Mouse (Mus musculus): ENCODE results near the gene B3gnt2.

Gene B3gnt2

GRCm38 (mm10) chr11:22868582-22868981, 7.8 kb upstream of the B3gnt2 start:
- DNase-seq, result no peak

- DNase-seq, result no peak
These were observed 6.9 kb upstream of the B3gnt2 start for GRCm38 (mm10) chr11:22867691-22868090.

DNA sequence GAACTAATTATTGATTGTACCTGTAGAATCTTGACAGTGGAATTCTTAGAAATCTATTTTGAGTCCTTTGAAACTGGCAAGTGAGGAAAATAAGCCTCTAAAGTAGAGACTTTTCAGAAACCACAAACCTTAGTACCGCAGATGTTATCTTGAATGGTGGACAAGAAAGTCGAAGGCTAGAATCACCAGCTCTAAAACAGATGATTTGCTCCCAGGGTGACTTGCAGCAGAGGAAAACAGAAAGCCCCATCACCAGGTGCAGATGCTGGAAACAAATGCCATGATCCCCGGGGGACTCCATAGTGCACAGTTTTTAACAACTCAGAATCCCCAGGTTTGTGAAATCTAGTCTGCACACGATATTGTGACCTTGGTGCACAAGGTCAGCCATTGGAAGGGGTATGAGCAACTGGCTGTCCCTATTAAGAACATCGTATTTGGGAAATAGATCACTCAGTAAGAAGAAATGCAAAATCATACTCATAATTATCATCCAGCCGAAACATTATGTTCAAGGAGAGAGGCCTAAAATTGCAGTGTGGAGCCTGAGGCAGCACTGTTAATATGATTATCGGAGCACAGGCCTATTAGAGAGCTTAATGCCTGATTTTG, 5.0 kb upstream of the B3gnt2 start:
- DNase-seq, result no peak

DNA sequence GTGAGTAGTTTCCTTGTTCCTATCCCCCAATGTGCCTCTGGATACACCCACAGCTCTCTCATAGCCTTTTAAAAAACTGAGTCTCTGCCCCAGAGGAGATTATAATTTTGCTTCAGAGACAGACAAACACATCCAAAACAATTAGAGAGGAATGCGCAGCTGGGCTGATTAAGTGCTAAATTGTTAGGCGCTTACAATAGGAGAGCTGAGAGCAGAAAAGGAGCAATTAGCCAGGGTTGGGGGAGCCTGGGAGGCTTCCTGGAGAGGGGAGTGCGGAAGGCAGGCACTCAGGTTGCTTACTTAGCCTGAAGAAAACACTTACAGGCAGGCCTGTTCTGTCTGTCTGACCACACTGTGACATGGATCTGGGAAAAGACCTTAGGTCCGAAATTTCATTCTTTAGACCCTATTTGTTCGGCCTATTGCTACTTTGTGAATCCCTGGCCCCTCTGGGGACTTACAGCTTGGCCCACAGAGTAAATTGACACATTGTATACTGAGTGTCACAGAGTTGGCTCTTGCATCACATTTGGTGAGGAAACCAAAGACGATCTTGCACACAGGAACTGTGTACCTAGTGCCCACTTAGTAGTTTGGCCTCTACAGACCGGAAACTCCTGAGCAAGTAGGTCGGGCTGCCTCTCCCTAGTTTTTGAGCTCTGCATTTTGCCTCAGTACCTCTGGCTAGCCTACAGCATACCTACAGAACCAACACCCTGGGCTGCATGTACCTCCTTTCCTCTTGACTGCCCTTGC, 3.7 kb upstream of the B3gnt2 start:
- no peak for DNase-seq

GRCm38 (mm10) chr11:22863581-22863980, 2.8 kb upstream of the B3gnt2 start:
- no peak for DNase-seq

GRCm38 (mm10) chr11:22861315-22861714, 554 bp upstream of the B3gnt2 start:
- no peak for DNase-seq

- DNase-seq, result peak; percentile 17
These were observed 977 bp downstream of the B3gnt2 start for GRCm38 (mm10) chr11:22859633-22860334.

DNA sequence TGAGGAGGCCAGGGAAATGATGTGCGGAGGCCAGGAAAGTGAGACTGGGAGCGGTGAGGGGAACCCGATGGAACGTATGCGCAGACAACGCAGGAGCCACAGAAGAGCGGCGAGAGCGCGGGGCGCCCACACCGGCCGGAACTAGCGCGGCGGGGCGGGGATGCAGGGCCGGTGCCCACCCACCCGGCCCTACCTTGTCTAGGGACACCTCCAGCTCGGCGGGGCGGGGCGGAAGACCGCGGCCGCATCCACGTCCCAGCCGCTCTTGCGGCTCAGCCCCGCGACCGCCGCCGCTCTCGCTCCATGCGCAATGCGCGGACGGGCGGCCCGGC, 1.5 kb downstream of the B3gnt2 start:
- no peak for DNase-seq

- no peak for DNase-seq
These were observed 2.1 kb downstream of the B3gnt2 start for GRCm38 (mm10) chr11:22858441-22859300.

DNA sequence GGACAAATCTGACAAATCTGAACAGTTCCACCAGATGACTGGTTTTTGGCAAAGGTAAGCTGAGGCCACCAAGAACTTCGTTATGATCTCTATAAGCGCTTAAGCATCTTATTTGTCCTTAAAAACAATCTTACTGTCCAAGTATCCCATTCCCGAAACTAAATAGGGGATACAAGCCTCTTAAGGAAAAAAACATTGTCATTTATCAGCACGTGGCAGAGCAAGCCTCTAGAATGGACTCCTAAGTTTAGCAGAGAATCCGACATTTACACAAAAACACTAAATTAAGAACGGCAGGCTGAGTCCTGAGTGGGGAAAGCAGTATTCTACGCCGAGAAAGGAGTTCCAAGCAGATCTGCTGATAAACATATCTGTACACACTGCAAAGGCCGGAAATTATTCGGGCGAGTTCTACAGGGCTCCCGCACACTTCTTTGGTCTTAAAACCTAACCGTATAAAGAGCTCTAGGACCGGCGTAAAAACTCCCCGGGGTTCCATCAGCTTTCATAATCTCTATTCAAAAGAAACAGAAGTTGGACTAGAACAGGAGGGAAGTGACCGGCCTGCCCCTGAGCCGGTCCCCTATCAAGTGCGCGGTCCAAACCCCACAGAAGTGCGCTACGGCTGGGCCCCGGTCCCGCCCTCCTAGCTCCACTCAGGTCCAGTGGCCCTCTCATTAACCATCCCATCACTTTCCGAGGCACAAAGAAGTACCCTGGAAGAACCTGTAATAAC, 2.9 kb downstream of the B3gnt2 start:
- DNase-seq, result no peak

DNA sequence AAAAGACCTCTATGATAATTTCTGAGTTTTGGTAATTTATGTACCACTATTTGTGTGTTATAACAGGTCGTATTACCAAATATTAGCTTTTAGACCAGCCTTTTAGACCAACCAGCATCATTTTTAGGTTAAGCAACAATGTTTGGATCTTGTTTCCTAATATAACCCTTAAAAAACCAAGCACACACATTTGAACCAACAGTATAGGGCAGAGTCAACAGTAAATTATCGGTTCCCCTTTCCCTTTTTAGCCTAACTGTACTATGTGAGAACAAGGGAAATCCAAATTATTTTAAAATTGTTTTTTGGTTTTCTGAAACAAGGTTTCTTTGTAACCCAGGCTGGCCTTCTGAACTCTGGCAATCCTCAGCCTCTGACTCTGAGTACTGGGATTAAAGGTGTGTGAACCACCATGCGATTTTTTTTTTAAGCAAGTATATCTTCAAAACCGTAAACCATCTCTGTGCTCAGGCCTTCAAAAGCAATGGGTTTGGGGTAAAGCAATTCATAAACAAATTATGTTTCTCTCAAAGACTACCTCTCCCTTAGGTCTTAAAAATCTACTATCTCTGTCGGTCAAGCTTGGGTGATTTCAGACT, 3.6 kb downstream of the B3gnt2 start:
- DNase-seq, result no peak

- no peak for DNase-seq
These were observed 4.3 kb downstream of the B3gnt2 start for GRCm38 (mm10) chr11:22856371-22856965.

DNA sequence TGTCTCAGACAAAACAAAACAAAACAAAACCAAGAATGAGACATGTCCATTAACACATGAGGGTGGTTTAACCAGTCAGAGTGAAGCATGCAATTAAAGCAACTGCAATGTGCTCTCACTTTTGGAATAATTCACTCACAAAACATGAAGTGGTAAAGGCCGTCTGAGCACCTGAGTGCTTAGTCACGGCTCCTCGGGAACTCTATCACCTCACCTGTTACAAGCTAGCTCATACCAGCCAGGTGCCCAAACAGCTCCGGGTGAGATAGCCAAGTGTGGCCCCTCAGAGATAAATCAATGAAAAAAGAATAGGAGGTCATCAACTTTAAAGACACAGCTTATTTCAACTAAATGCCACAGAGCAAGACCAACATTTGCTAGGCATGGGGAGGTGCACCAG, 6.2 kb downstream of the B3gnt2 start:
- no peak for DNase-seq

DNA sequence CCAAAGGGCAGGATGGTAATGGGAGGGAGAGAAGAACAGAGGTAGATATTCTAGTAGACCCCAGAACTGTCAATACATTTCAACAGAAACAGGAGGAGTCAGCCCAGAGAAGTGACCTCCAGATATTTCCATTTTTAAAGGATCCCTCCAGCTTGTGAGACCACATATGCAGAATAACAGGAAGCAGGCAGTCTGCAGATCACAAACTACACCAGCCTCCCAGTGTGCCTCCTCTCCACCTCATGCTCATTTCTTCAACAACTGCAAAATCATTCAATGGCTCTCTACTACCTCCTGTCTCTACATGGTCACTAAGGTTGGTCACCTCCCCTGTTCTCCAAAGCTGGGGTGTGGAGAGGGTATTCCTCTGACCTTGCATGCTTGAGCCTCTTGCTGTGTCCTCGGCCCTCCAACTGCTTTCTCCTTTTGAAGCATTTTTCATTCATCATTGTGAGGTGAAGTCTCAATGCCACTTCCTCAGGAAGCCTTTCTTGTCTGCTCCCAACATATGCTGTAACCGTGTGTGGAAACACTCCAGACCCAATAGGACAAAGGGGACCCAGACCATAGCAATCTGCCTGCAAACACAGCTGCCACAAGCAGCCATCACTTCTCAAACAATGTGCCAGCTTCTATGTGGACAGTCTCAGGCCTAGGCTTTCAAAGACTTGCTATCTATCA, 7.1 kb downstream of the B3gnt2 start:
- no peak for DNase-seq

GRCm38 (mm10) chr11:22852510-22852909, 8.3 kb downstream of the B3gnt2 start:
- DNase-seq, result no peak

GRCm38 (mm10) chr11:22851416-22851815, 9.3 kb downstream of the B3gnt2 start:
- DNase-seq, result no peak

GRCm38 (mm10) chr11:22850077-22850476, 10.7 kb downstream of the B3gnt2 start:
- DNase-seq, result no peak

GRCm38 (mm10) chr11:22848649-22849195, 12.0 kb downstream of the B3gnt2 start:
- DNase-seq, result no peak

GRCm38 (mm10) chr11:22847732-22848648, 12.8 kb downstream of the B3gnt2 start:
- no peak for DNase-seq

Measured in cerebellum, adult 8-10 months (tissue).